Mouse (Mus musculus): ENCODE data around the gene Mical2.

DNA sequence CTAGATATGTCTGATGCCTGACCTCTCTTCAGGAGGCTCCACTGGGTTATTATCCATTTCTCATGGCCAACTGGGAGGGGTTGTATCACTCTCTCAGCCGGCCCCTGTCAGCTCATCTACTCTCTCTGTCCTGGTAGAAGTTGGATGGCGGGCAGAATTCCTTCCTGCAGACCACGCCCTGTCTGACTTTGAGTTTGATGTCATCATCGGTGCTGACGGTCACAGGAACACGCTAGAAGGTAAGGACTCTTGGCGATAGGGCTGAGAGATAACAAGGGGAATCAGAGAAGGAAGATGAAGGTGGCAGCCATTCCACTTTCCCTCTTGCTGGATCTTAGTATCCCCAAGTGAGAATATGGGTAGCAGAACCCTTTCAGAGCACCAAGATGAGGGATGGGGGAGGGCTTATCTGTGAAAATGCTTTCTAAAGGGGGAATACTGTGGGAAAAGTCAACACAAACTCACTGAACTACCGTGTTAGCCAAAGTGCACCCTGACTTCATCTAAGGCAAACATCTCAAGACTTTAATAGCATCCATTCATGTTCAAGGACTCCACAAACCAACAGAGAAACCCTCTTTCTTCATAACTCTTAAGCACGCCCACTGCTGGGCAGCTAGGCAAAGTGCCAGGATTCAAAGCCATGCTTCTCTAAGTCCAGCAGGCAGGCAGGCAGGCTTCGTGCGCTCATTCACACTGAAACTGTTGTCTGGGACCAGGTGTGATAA is 83.8 kb downstream of the Mical2 start:
- TF ChIP-seq CTCF (conservative IDR thresholded peaks at IDR 0.05; ENCODE audit: insufficient read depth, insufficient read length, low read depth, low read length) (no peak), POLR2A (IDR thresholded peaks at IDR 0.05; ENCODE audit: low read depth, low read length) (no peak)
